26 mouse cellular contexts compared by ENCODE assay signal in genomic region chr2:156505533-156505932, GRCm38 (mm10). TPM values are rescaled to one million over a fixed set of nuclear protein-coding genes. Genes with fewer than 3 reads are reported as not detected.
DNase-seq lines count a peak whose midpoint lies in the region; ATAC-seq and TF ChIP-seq lines count a peak whose summit lies in the region.
"Had no signal": no experiment of that assay in that cellular context is flagged by ENCODE, and none has a peak within 500 bp of the region (broad histone marks: within the 10 kb centered on the region; RNA-seq: fewer than 3 reads in every experiment).

No protein-coding gene starts in this region.

- no peaks in the 10 kb centered on the region for H3K9me3 ChIP-seq in lung, embryonic 15.5 days
- H3K9me3 ChIP-seq in hindbrain, embryonic 14.5 days (ENCODE audit: control insufficient read depth, low read length) = no peaks in the 10 kb centered on the region
- no peaks in the 10 kb centered on the region for H3K9me3 ChIP-seq in midbrain, embryonic 10.5 days (replicated peaks)
- H3K9me3 ChIP-seq: embryonic facial prominence, embryonic 12.5 days; G1E; limb, embryonic 12.5 days; liver, embryonic 12.5 days; megakaryocyte, embryonic 14.5 days; midbrain, embryonic 13.5 days had no signal

- no peak overlapping the region for H3K27ac ChIP-seq in gastrocnemius, adult 2 months
- H3K27ac ChIP-seq in lung, embryonic 15.5 days = no peak overlapping the region
- H3K27ac ChIP-seq in hindbrain, embryonic 14.5 days = no peak overlapping the region
- H3K27ac ChIP-seq in midbrain, embryonic 10.5 days (replicated peaks) = no peak overlapping the region
- H3K27ac ChIP-seq: embryonic facial prominence, embryonic 12.5 days; left cerebral cortex, adult 2 months; limb, embryonic 12.5 days; liver, embryonic 12.5 days; midbrain, embryonic 13.5 days had no signal

- 51% methylated on average over 13 of the region's 13 CpGs for WGBS in lung, embryonic 15.5 days
- WGBS in hindbrain, embryonic 14.5 days = 91% methylated on average over 13 of the region's 13 CpGs
- WGBS in midbrain, embryonic 10.5 days = 90% methylated on average over 13 of the region's 13 CpGs

- intact Hi-C loops in gastrocnemius, postnatal 14 days (cut with DNase I; ENCODE audit: low total_unique reads) = no loop called here
- intact Hi-C loops in gastrocnemius, adult 2 months (cut with DNase I) = no loop called here

- no peaks in the 10 kb centered on the region for H3K27me3 ChIP-seq in lung, embryonic 15.5 days
- H3K27me3 ChIP-seq in hindbrain, embryonic 14.5 days (ENCODE audit: control insufficient read depth, insufficient read depth, low read length) = no peaks in the 10 kb centered on the region
- H3K27me3 ChIP-seq in midbrain, embryonic 10.5 days (ENCODE audit: low read depth, poor library complexity, severe bottlenecking) = no peaks in the 10 kb centered on the region
- H3K27me3 ChIP-seq: embryonic facial prominence, embryonic 12.5 days; limb, embryonic 12.5 days; liver, embryonic 12.5 days; midbrain, embryonic 13.5 days had no signal

- H3K4me1 ChIP-seq in lung, embryonic 15.5 days = peaks cover 13% of the 10 kb centered on the region
- no peaks in the 10 kb centered on the region for H3K4me1 ChIP-seq in hindbrain, embryonic 14.5 days (replicated peaks; ENCODE audit: control insufficient read depth, insufficient read depth, low read length)
- H3K4me1 ChIP-seq in midbrain, embryonic 10.5 days = no peaks in the 10 kb centered on the region
- H3K4me1 ChIP-seq: embryonic facial prominence, embryonic 12.5 days; limb, embryonic 12.5 days; liver, embryonic 12.5 days; midbrain, embryonic 13.5 days had no signal

- H3K4me3 ChIP-seq in gastrocnemius, adult 2 months = no peak overlapping the region
- no peak overlapping the region for H3K4me3 ChIP-seq in lung, embryonic 15.5 days
- no peak overlapping the region for H3K4me3 ChIP-seq in hindbrain, embryonic 14.5 days (replicated peaks; ENCODE audit: low read length)
- no peak overlapping the region for H3K4me3 ChIP-seq in midbrain, embryonic 10.5 days
- H3K4me3 ChIP-seq: embryonic facial prominence, embryonic 12.5 days; left cerebral cortex, adult 2 months; limb, embryonic 12.5 days; liver, embryonic 12.5 days; megakaryocyte, embryonic 14.5 days; midbrain, embryonic 13.5 days had no signal

- H3K9ac ChIP-seq in lung, embryonic 15.5 days = no peak overlapping the region
- H3K9ac ChIP-seq in hindbrain, embryonic 14.5 days = no peak overlapping the region
- H3K9ac ChIP-seq: embryonic facial prominence, embryonic 12.5 days; limb, embryonic 12.5 days; liver, embryonic 12.5 days; liver, postnatal 0 days; midbrain, embryonic 13.5 days had no signal

- H3K4me2 ChIP-seq in lung, embryonic 15.5 days = no peak overlapping the region
- no peak overlapping the region for H3K4me2 ChIP-seq in hindbrain, embryonic 14.5 days (replicated peaks)
- H3K4me2 ChIP-seq: embryonic facial prominence, embryonic 12.5 days; limb, embryonic 12.5 days; liver, embryonic 12.5 days; midbrain, embryonic 13.5 days had no signal

- ATAC-seq in lung, embryonic 15.5 days (ENCODE audit: borderline replicate concordance, extremely low read depth, low FRiP score, low TSS enrichment) = peak; percentile 78; the same call in 1 of the 2 replicates
- no peak for ATAC-seq in hindbrain, embryonic 14.5 days (ENCODE audit: low FRiP score)
- ATAC-seq: forebrain, embryonic 14.5 days; intestine, embryonic 16.5 days; liver, embryonic 12.5 days; liver, postnatal 0 days; midbrain, embryonic 13.5 days had no signal

- TF ChIP-seq CTCF in gastrocnemius, adult 2 months (IDR thresholded peaks at IDR 0.05) = no peak

- peak; percentile 9 for DNase-seq in gastrocnemius, postnatal 14 days
- DNase-seq in gastrocnemius, adult 2 months = no peak
- peak; percentile 28 for DNase-seq in kidney, postnatal 10 days
- DNase-seq in kidney, adult 9 months = no peak
- DNase-seq in lung, postnatal 25 days (ENCODE audit: low spot score) = peak; percentile 48
- no peak for DNase-seq in hindbrain, embryonic 14.5 days (ENCODE audit: low spot score)
- DNase-seq in midbrain, embryonic 10.5 days (ENCODE audit: low spot score) = no peak
- DNase-seq: adrenal gland, postnatal 14 days; cerebellum, adult 11 months; cerebellum, adult 9-10 months; embryo, embryonic 11 days; kidney, adult 8-10 months; kidney, postnatal 14 days; liver, postnatal 0 days; right cerebral cortex, postnatal 14 days; thymus, postnatal 4 days had no signal

- H3K36me3 ChIP-seq in lung, embryonic 15.5 days = peaks cover 17% of the 10 kb centered on the region; the same call in 1 of the 2 replicates
- H3K36me3 ChIP-seq in hindbrain, embryonic 14.5 days (replicated peaks; ENCODE audit: control insufficient read depth, insufficient read depth) = peaks cover 96% of the 10 kb centered on the region
- H3K36me3 ChIP-seq in midbrain, embryonic 10.5 days = peaks cover 42% of the 10 kb centered on the region
- H3K36me3 ChIP-seq: G1E had no signal

RNA-seq across cellular contexts. Expression of gene Aar2, which starts 41.9 kb away (rescaled TPM):
- 10 to 100 TPM; 18.9 to 20.1 TPM for total RNA-seq in gastrocnemius, postnatal 14 days (2021)
- 10 to 100 TPM; 22.0 to 22.4 TPM for total RNA-seq in gastrocnemius, adult 2 months (2021)
- polyA plus RNA-seq in lung, embryonic 15.5 days (2015; fragmentation: Nextera tagmentation; extraction: Ambion mirVana) = 32.3 and 33.4 TPM in 2 replicates
- polyA plus RNA-seq in hindbrain, embryonic 14.5 days (2014; fragmentation: Nextera tagmentation; extraction: Ambion mirVana) = 53.5 and 55.0 TPM in 2 replicates
- 46.4 and 48.8 TPM in 2 replicates for polyA plus RNA-seq in midbrain, embryonic 10.5 days (2016; fragmentation: Nextera tagmentation; extraction: Ambion mirVana)

Comparison
In these comparisons a context has a peak if more than half of its experiments do, and no peak if none do; other contexts are left out.
1. DNase-seq: peak in gastrocnemius, postnatal 14 days (single experiment), kidney, postnatal 10 days (single experiment) and lung, postnatal 25 days (single experiment); none in gastrocnemius, adult 2 months (single experiment), kidney, adult 9 months (single experiment), hindbrain, embryonic 14.5 days (single experiment) and midbrain, embryonic 10.5 days (single experiment).